Mouse (Mus musculus): ENCODE results near the gene Dnmt3a. TPM values are rescaled to one million over a fixed set of nuclear protein-coding genes. Genes with fewer than 3 reads are reported as not detected.
A peak's percentile ranks its signal among the peaks of the same experiment; 100 is the strongest.

Dnmt3a gene
- 126 and 133 TPM in 2 replicates for polyA plus RNA-seq (2015; fragmentation: Nextera tagmentation; extraction: Ambion mirVana)

- Histone ChIP-seq H3K4me1 (peaks cover 38% of the 10 kb centered on the region), H3K27me3 (replicated peaks) (no peaks in the 10 kb centered on the region), H3K27ac (peak within 1 kb of the TSS; percentile 94), H3K36me3 (no peaks in the 10 kb centered on the region), H3K9ac (peak within 1 kb of the TSS; percentile 81), H3K4me2 (peak within 1 kb of the TSS; percentile 76), H3K4me3 (replicated peaks) (peak within 1 kb of the TSS; percentile 77), H3K9me3 (no peaks in the 10 kb centered on the region)
- ATAC-seq (ENCODE audit: insufficient read depth, low FRiP score, low read depth): no peak
- 9% methylated on average over 4 of the region's 4 CpGs for WGBS
These were observed at the start of gene Dnmt3a for GRCm38 (mm10) chr12:3805852-3806251. TSS of gene Dnmt3a (plus strand) at chr12:3806007.

- no peaks in the 10 kb centered on the region for H3K9me3 ChIP-seq
- no peak overlapping the region for H3K4me3 ChIP-seq (replicated peaks)
- H3K4me1 ChIP-seq: 0 out of 2 replicates have a peak, but pooled peaks cover 5% of the 10 kb centered on the region
- H3K4me2 ChIP-seq: no peak overlapping the region
- H3K9ac ChIP-seq: no peak overlapping the region
- no peak for ATAC-seq (ENCODE audit: insufficient read depth, low FRiP score, low read depth)
- H3K36me3 ChIP-seq: peaks cover 4% of the 10 kb centered on the region; the same call in 1 of the 2 replicates
- WGBS: 91% methylated on average over 3 of the region's 3 CpGs
- no peaks in the 10 kb centered on the region for H3K27me3 ChIP-seq (replicated peaks)
- no peak overlapping the region for H3K27ac ChIP-seq
These were observed 49.6 kb upstream of the Dnmt3a start for GRCm38 (mm10) chr12:3756216-3756615.

- Histone ChIP-seq H3K4me1 (0 out of 2 replicates have a peak, but pooled peaks cover 10% of the 10 kb centered on the region), H3K4me3 (replicated peaks) (no peak overlapping the region), H3K27ac (peak overlapping the region; percentile 78), H3K9ac (no peak overlapping the region), H3K36me3 (no peaks in the 10 kb centered on the region), H3K9me3 (no peaks in the 10 kb centered on the region), H3K4me2 (no peak overlapping the region), H3K27me3 (replicated peaks) (no peaks in the 10 kb centered on the region)
- ATAC-seq (ENCODE audit: insufficient read depth, low FRiP score, low read depth): peak; percentile 71; the same call in 1 of the 2 replicates
- 68% methylated on average over 3 of the region's 3 CpGs for WGBS
These were observed 47.7 kb upstream of the Dnmt3a start for GRCm38 (mm10) chr12:3758127-3758526.

- Histone ChIP-seq H3K27ac (peak overlapping the region; percentile 42), H3K4me2 (no peak overlapping the region)
These were observed 46.4 kb upstream of the Dnmt3a start for GRCm38 (mm10) chr12:3759419-3759818.

GRCm38 (mm10) chr12:3760876-3761590, 44.8 kb upstream of the Dnmt3a start:
- H3K9me3 ChIP-seq: no peaks in the 10 kb centered on the region
- H3K36me3 ChIP-seq: no peaks in the 10 kb centered on the region
- no peak overlapping the region for H3K4me3 ChIP-seq (replicated peaks)
- no peak for ATAC-seq (ENCODE audit: insufficient read depth, low FRiP score, low read depth)
- no peaks in the 10 kb centered on the region for H3K27me3 ChIP-seq (replicated peaks)
- H3K9ac ChIP-seq: no peak overlapping the region
- H3K4me2 ChIP-seq: no peak overlapping the region
- H3K4me1 ChIP-seq: 0 out of 2 replicates have a peak, but pooled peaks cover 10% of the 10 kb centered on the region
- H3K27ac ChIP-seq: no peak overlapping the region
- WGBS: 58% methylated on average over 4 of the region's 4 CpGs

More at GRCm38 (mm10) chr12:3759419-3759818, 46.4 kb upstream of the Dnmt3a start:
- Histone ChIP-seq H3K9ac (no peak overlapping the region), H3K4me1 (0 out of 2 replicates have a peak, but pooled peaks cover 10% of the 10 kb centered on the region), H3K9me3 (no peaks in the 10 kb centered on the region), H3K36me3 (no peaks in the 10 kb centered on the region), H3K27me3 (replicated peaks) (no peaks in the 10 kb centered on the region), H3K4me3 (replicated peaks) (no peak overlapping the region)
- 14% methylated on average over 4 of the region's 4 CpGs for WGBS
- ATAC-seq (ENCODE audit: insufficient read depth, low FRiP score, low read depth): peak; percentile 87

GRCm38 (mm10) chr12:3761591-3762295, 44.1 kb upstream of the Dnmt3a start:
- Histone ChIP-seq H3K4me1 (0 out of 2 replicates have a peak, but pooled peaks cover 10% of the 10 kb centered on the region), H3K4me2 (no peak overlapping the region), H3K27me3 (replicated peaks) (no peaks in the 10 kb centered on the region), H3K9me3 (no peaks in the 10 kb centered on the region), H3K9ac (no peak overlapping the region), H3K27ac (no peak overlapping the region), H3K4me3 (replicated peaks) (no peak overlapping the region), H3K36me3 (no peaks in the 10 kb centered on the region)
- 57% methylated on average over 6 of the region's 6 CpGs for WGBS
- ATAC-seq (ENCODE audit: insufficient read depth, low FRiP score, low read depth): no peak

GRCm38 (mm10) chr12:3764191-3764804, 41.5 kb upstream of the Dnmt3a start:
- no peaks in the 10 kb centered on the region for H3K27me3 ChIP-seq (replicated peaks)
- no peak overlapping the region for H3K27ac ChIP-seq
- H3K36me3 ChIP-seq: no peaks in the 10 kb centered on the region
- WGBS: 65% methylated on average over 3 of the region's 3 CpGs
- H3K4me2 ChIP-seq: no peak overlapping the region
- no peak overlapping the region for H3K4me3 ChIP-seq (replicated peaks)
- 0 out of 2 replicates have a peak, but pooled peaks cover 10% of the 10 kb centered on the region for H3K4me1 ChIP-seq
- no peak for ATAC-seq (ENCODE audit: insufficient read depth, low FRiP score, low read depth)
- no peak overlapping the region for H3K9ac ChIP-seq
- no peaks in the 10 kb centered on the region for H3K9me3 ChIP-seq

- 71% methylated on average over 8 of the region's 8 CpGs for WGBS
- ATAC-seq (ENCODE audit: insufficient read depth, low FRiP score, low read depth): no peak
These were observed 38.4 kb upstream of the Dnmt3a start for GRCm38 (mm10) chr12:3767360-3767759.

GRCm38 (mm10) chr12:3768391-3768790, 37.4 kb upstream of the Dnmt3a start:
- H3K9ac ChIP-seq: no peak overlapping the region
- 88% methylated on average over 4 of the region's 4 CpGs for WGBS
- no peaks in the 10 kb centered on the region for H3K36me3 ChIP-seq
- H3K9me3 ChIP-seq: no peaks in the 10 kb centered on the region
- H3K4me2 ChIP-seq: no peak overlapping the region
- no peak overlapping the region for H3K27ac ChIP-seq
- no peak overlapping the region for H3K4me3 ChIP-seq (replicated peaks)
- ATAC-seq (ENCODE audit: insufficient read depth, low FRiP score, low read depth): no peak
- H3K27me3 ChIP-seq (replicated peaks): no peaks in the 10 kb centered on the region
- H3K4me1 ChIP-seq: no peaks in the 10 kb centered on the region

More at GRCm38 (mm10) chr12:3767360-3767759, 38.4 kb upstream of the Dnmt3a start:
- H3K4me2 ChIP-seq: no peak overlapping the region
- no peaks in the 10 kb centered on the region for H3K9me3 ChIP-seq
- no peak overlapping the region for H3K9ac ChIP-seq
- no peaks in the 10 kb centered on the region for H3K36me3 ChIP-seq
- H3K4me1 ChIP-seq: no peaks in the 10 kb centered on the region
- H3K27ac ChIP-seq: no peak overlapping the region
- no peaks in the 10 kb centered on the region for H3K27me3 ChIP-seq (replicated peaks)
- H3K4me3 ChIP-seq (replicated peaks): no peak overlapping the region

GRCm38 (mm10) chr12:3770546-3770945, 35.3 kb upstream of the Dnmt3a start:
- 76% methylated on average over 2 of the region's 2 CpGs for WGBS
- H3K27ac ChIP-seq: no peak overlapping the region
- ATAC-seq (ENCODE audit: insufficient read depth, low FRiP score, low read depth): no peak
- H3K4me2 ChIP-seq: no peak overlapping the region
- no peaks in the 10 kb centered on the region for H3K27me3 ChIP-seq (replicated peaks)
- no peaks in the 10 kb centered on the region for H3K36me3 ChIP-seq
- H3K4me1 ChIP-seq: no peaks in the 10 kb centered on the region
- no peak overlapping the region for H3K9ac ChIP-seq
- H3K4me3 ChIP-seq (replicated peaks): no peak overlapping the region
- H3K9me3 ChIP-seq: no peaks in the 10 kb centered on the region

- no peak overlapping the region for H3K27ac ChIP-seq
- H3K9me3 ChIP-seq: no peaks in the 10 kb centered on the region
- no peaks in the 10 kb centered on the region for H3K4me1 ChIP-seq
- 88% methylated on average over 2 of the region's 2 CpGs for WGBS
- no peaks in the 10 kb centered on the region for H3K36me3 ChIP-seq
- H3K9ac ChIP-seq: no peak overlapping the region
- H3K4me3 ChIP-seq (replicated peaks): no peak overlapping the region
- no peak for ATAC-seq (ENCODE audit: insufficient read depth, low FRiP score, low read depth)
- no peaks in the 10 kb centered on the region for H3K27me3 ChIP-seq (replicated peaks)
- H3K4me2 ChIP-seq: no peak overlapping the region
These were observed 34.7 kb upstream of the Dnmt3a start for GRCm38 (mm10) chr12:3771080-3771479.

GRCm38 (mm10) chr12:3773643-3774042, 32.2 kb upstream of the Dnmt3a start:
- H3K27ac ChIP-seq: no peak overlapping the region
- no peak overlapping the region for H3K4me2 ChIP-seq
- WGBS: 84% methylated on average over 3 of the region's 3 CpGs
- H3K4me1 ChIP-seq: no peaks in the 10 kb centered on the region
- no peak for ATAC-seq (ENCODE audit: insufficient read depth, low FRiP score, low read depth)
- no peak overlapping the region for H3K9ac ChIP-seq
- no peak overlapping the region for H3K4me3 ChIP-seq (replicated peaks)
- H3K9me3 ChIP-seq: no peaks in the 10 kb centered on the region
- no peaks in the 10 kb centered on the region for H3K36me3 ChIP-seq
- no peaks in the 10 kb centered on the region for H3K27me3 ChIP-seq (replicated peaks)

Data from stomach, embryonic 15.5 days (tissue).